Mouse (Mus musculus): Measurements from ENCODE around the gene Cacna2d2. TPM values are rescaled to one million over a fixed set of nuclear protein-coding genes. Genes with fewer than 3 reads are reported as not detected.
A peak's percentile ranks its signal among the peaks of the same experiment; 100 is the strongest.

Gene Cacna2d2
- polyA plus RNA-seq, 1 experiment from 2014 or later = 10.2 TPM

DNA sequence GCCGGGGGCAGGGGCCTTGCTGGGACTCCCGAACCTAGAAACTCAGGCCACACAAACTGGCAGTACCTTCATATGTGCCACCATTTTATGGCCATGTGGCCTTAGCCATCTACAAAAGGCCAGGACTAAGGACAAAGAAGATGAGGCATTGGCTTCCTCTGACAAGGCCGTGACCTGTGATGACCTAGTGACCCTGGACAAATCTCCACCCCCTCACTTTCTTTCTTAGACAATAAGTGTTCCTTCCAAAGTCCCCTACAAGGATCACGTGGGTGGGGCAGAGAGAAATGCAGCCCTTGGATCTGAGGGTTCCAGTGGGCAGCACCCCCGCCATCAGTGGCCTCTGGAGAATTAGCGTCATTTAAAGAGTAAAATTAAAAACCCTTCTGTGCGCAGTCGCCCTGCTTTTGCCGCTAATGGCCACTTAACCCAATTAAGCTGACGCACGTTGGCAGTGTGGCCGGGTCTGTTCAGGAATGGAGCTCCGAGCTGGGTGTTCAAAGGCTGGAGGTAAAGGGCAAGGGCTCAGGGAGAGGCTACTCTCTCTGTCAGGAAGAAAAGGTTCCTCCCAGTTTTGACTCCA, 69.9 kb downstream of the Cacna2d2 start:
- no peak for ATAC-seq (replicated peaks)

DNA sequence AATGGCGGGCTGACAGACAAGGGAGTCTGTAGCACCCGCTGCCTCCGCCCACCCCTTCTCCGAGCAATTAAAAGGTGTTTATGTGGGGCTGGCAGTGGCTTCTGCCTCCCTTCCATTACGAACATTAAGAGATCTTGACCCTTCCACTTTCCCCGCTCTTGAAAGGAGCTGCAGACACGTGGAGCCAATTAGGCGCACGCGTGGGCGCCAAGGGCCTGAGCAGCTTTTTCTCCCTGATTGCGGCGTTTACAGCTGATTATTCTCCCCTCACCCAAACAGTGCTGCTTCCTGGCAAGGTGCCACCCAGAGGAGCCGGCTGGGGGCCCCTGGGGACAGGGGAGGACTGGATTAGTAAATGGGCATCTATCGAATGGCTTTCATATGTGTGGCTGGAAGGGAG, 71.0 kb downstream of the Cacna2d2 start:
- H3K4me1 ChIP-seq = peaks cover 28% of the 10 kb centered on the region
- no peak overlapping the region for H3K4me3 ChIP-seq
- H3K4me2 ChIP-seq = no peak overlapping the region
- H3K36me3 ChIP-seq (replicated peaks) = no peaks in the 10 kb centered on the region
- H3K27ac ChIP-seq = 0 out of 2 replicates have a peak overlapping the region, but pooled peaks have one; percentile 12
- no peaks in the 10 kb centered on the region for H3K27me3 ChIP-seq (replicated peaks)
- H3K9me3 ChIP-seq = no peaks in the 10 kb centered on the region
- no peak; the same call in 1 of the 2 replicates for ATAC-seq (replicated peaks)
- H3K9ac ChIP-seq = no peak overlapping the region
- WGBS = 51% methylated on average over 15 of the region's 15 CpGs

More for the DNA sequence above, 69.9 kb downstream of the Cacna2d2 start:
- Histone ChIP-seq H3K9ac (no peak overlapping the region), H3K36me3 (replicated peaks) (no peaks in the 10 kb centered on the region), H3K27me3 (replicated peaks) (no peaks in the 10 kb centered on the region), H3K4me1 (peaks cover 39% of the 10 kb centered on the region), H3K4me3 (no peak overlapping the region), H3K9me3 (no peaks in the 10 kb centered on the region), H3K4me2 (no peak overlapping the region), H3K27ac (no peak overlapping the region)
- WGBS = 38% methylated on average over 13 of the region's 13 CpGs

GRCm38 (mm10) chr9:107474016-107474415, 74.6 kb downstream of the Cacna2d2 start:
- Histone ChIP-seq H3K27me3 (replicated peaks) (no peaks in the 10 kb centered on the region), H3K9ac (no peak overlapping the region), H3K4me2 (no peak overlapping the region), H3K4me3 (no peak overlapping the region), H3K4me1 (peaks cover 25% of the 10 kb centered on the region), H3K9me3 (no peaks in the 10 kb centered on the region), H3K36me3 (replicated peaks) (no peaks in the 10 kb centered on the region), H3K27ac (no peak overlapping the region)
- WGBS = 84% methylated on average over 1 of the region's 1 CpGs
- ATAC-seq (replicated peaks) = no peak

- Histone ChIP-seq H3K4me3 (no peak overlapping the region), H3K4me1 (peaks cover 33% of the 10 kb centered on the region), H3K4me2 (peak overlapping the region; percentile 17), H3K9me3 (no peaks in the 10 kb centered on the region), H3K27ac (peak overlapping the region; percentile 75), H3K9ac (no peak overlapping the region), H3K27me3 (replicated peaks) (no peaks in the 10 kb centered on the region), H3K36me3 (replicated peaks) (no peaks in the 10 kb centered on the region)
- peak; percentile 31 for ATAC-seq (replicated peaks)
- 38% methylated on average over 5 of the region's 5 CpGs for WGBS
Observed at GRCm38 (mm10) chr9:107478979-107479378, 79.6 kb downstream of the Cacna2d2 start.

DNA sequence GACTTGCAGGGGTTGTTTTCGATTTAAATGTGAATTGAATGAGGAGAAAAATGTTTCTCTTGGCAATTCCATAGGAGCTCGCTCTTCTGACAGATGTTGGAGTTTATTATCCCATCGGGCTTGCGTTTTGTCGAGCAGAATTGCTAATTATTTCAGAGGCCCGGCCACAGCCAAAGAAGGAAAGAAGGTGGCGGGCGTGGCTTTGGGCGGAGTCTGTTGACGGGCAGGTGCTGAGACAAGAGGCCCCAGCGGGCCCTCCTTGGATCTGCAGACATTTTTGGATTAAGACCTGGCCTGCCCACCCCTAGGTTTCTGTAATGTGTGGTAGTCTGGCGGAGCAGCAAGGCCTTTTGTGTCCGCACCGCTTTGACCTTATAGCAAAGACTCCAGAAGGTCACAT, 80.2 kb downstream of the Cacna2d2 start:
- peak overlapping the region; percentile 25; the same call in 1 of the 2 replicates for H3K9ac ChIP-seq
- no peak for ATAC-seq (replicated peaks)
- no peak overlapping the region for H3K4me3 ChIP-seq
- peaks cover 38% of the 10 kb centered on the region for H3K4me1 ChIP-seq
- H3K9me3 ChIP-seq = no peaks in the 10 kb centered on the region
- no peaks in the 10 kb centered on the region for H3K27me3 ChIP-seq (replicated peaks)
- H3K4me2 ChIP-seq = peak overlapping the region; percentile 17
- peak overlapping the region; percentile 75 for H3K27ac ChIP-seq
- H3K36me3 ChIP-seq (replicated peaks) = no peaks in the 10 kb centered on the region
- WGBS = 12% methylated on average over 14 of the region's 14 CpGs

DNA sequence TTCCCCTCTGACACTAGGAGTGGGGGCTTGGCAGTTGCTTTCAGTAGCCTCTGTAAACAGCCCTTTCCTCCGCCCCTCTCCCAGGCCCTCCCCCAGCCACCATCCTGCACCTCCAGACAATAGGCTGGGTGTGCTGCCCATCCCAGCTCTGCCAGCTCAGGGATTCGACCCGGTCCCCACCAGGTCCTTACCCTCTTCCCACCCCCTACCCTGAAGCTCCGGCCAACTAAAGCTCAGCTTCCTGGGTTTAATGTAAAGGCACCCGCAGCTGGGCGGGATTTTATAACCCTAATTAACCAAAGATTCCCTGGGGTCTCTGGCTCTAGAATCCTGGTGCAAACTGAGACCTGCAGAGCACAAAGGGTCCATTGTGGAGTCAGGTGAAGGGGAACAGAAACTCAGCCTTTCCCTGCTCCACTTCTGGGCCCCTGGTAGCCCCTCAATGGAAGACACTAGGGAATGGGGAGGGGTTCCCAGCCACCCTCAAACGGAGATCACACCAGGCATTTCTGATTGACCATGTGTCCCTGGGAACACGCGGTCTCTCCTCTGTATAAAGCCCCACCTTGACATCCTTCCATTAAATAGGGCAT, 81.2 kb downstream of the Cacna2d2 start:
- Histone ChIP-seq H3K27me3 (replicated peaks) (no peaks in the 10 kb centered on the region), H3K4me2 (no peak overlapping the region), H3K4me1 (peaks cover 44% of the 10 kb centered on the region), H3K4me3 (no peak overlapping the region), H3K36me3 (replicated peaks) (no peaks in the 10 kb centered on the region), H3K9me3 (no peaks in the 10 kb centered on the region), H3K9ac (no peak overlapping the region), H3K27ac (peak overlapping the region; percentile 75)
- ATAC-seq (replicated peaks) = no peak
- WGBS = 10% methylated on average over 9 of the region's 9 CpGs

GRCm38 (mm10) chr9:107481340-107481739, 81.9 kb downstream of the Cacna2d2 start:
- H3K9ac ChIP-seq = no peak overlapping the region
- H3K4me3 ChIP-seq = no peak overlapping the region
- no peak for ATAC-seq (replicated peaks)
- no peaks in the 10 kb centered on the region for H3K27me3 ChIP-seq (replicated peaks)
- H3K4me1 ChIP-seq = peaks cover 52% of the 10 kb centered on the region
- H3K27ac ChIP-seq = peak overlapping the region; percentile 43
- no peaks in the 10 kb centered on the region for H3K9me3 ChIP-seq
- 17% methylated on average over 16 of the region's 16 CpGs for WGBS
- no peaks in the 10 kb centered on the region for H3K36me3 ChIP-seq (replicated peaks)
- no peak overlapping the region for H3K4me2 ChIP-seq

GRCm38 (mm10) chr9:107482004-107482403, 82.6 kb downstream of the Cacna2d2 start:
- Histone ChIP-seq H3K9me3 (no peaks in the 10 kb centered on the region), H3K27ac (0 out of 2 replicates have a peak overlapping the region, but pooled peaks have one; percentile 43)

DNA sequence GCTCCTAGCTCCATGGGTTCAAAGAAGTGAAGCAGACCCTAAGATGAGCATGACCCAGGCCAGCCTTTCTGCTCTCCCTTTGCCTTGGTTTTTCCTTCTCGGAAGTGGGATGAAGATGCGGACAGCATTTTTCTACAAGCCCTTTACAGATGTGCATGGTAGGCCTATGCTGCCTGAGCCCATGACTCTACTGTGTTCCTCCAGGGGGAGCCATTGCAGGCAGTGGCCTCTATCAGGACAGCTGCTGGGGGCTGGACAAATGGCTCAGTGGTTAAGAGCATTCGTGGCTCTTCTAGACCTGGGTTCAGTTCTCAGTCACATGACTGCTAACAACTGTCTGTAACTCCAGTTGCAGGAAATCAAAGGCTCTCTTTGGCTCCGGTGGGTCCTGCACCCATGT, 83.4 kb downstream of the Cacna2d2 start:
- no peaks in the 10 kb centered on the region for H3K9me3 ChIP-seq
- H3K9ac ChIP-seq = no peak overlapping the region
- no peak overlapping the region for H3K27ac ChIP-seq
- no peak overlapping the region for H3K4me3 ChIP-seq
- H3K27me3 ChIP-seq (replicated peaks) = no peaks in the 10 kb centered on the region
- H3K4me1 ChIP-seq = peaks cover 52% of the 10 kb centered on the region
- no peak for ATAC-seq (replicated peaks)
- H3K4me2 ChIP-seq = no peak overlapping the region
- no peaks in the 10 kb centered on the region for H3K36me3 ChIP-seq (replicated peaks)
- WGBS = 88% methylated on average over 4 of the region's 4 CpGs

More at GRCm38 (mm10) chr9:107482004-107482403, 82.6 kb downstream of the Cacna2d2 start:
- H3K27me3 ChIP-seq (replicated peaks) = no peaks in the 10 kb centered on the region
- 90% methylated on average over 9 of the region's 9 CpGs for WGBS
- no peaks in the 10 kb centered on the region for H3K36me3 ChIP-seq (replicated peaks)
- no peak for ATAC-seq (replicated peaks)
- no peak overlapping the region for H3K4me2 ChIP-seq
- H3K9ac ChIP-seq = no peak overlapping the region
- H3K4me3 ChIP-seq = no peak overlapping the region
- H3K4me1 ChIP-seq = peaks cover 52% of the 10 kb centered on the region

- Histone ChIP-seq H3K4me1 (peaks cover 50% of the 10 kb centered on the region), H3K27me3 (replicated peaks) (no peaks in the 10 kb centered on the region), H3K4me3 (no peak overlapping the region), H3K4me2 (no peak overlapping the region), H3K27ac (peak overlapping the region; percentile 70; the same call in 1 of the 2 replicates), H3K36me3 (replicated peaks) (no peaks in the 10 kb centered on the region), H3K9ac (no peak overlapping the region), H3K9me3 (no peaks in the 10 kb centered on the region)
- 92% methylated on average over 5 of the region's 5 CpGs for WGBS
- ATAC-seq (replicated peaks) = no peak
Observed at GRCm38 (mm10) chr9:107483714-107484113, 84.3 kb downstream of the Cacna2d2 start.

DNA sequence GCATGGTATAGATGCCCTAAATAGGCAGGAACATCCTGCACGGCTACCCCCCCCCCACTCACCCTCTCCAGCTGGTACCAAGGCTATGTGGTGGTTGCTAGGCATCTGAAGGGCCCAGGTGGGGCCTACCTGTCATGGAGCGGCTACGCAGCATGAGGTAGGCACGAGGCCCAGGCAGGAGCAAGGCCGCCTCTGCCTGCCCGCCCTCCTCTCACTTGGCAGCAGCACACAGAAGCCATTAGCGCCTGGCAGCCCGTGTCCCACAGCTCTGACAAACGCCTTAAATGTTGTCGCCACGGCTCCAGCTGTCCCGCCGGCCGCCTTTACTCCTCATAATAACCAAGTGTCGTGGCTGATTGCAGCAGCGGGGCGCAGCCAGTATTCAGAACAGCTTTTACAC, 84.9 kb downstream of the Cacna2d2 start:
- Histone ChIP-seq H3K9me3 (no peaks in the 10 kb centered on the region), H3K9ac (no peak overlapping the region), H3K27ac (peak overlapping the region; percentile 70), H3K4me3 (no peak overlapping the region), H3K27me3 (replicated peaks) (no peaks in the 10 kb centered on the region), H3K4me1 (peaks cover 44% of the 10 kb centered on the region), H3K36me3 (replicated peaks) (no peaks in the 10 kb centered on the region), H3K4me2 (no peak overlapping the region)
- peak; percentile 57 for ATAC-seq (replicated peaks)
- 39% methylated on average over 17 of the region's 17 CpGs for WGBS

DNA sequence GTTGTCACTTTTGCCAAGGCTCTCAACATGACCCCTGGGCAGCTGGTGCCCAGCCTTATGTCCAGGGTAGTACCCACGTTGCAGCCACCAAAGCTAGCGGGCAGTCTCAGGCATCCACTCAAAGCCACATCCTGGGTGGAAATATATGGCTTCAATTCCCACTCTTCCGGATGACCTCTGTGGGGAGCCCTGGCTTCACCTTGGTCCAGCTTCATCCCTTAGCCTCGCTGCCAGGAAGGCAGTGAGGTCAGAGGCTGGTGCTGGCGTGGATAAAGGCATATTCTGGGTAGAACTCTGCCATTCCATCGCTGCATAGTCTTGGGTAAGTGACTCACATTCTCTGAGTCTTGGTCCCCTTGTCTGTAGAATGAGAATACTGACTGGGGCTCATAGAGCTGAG, 85.4 kb downstream of the Cacna2d2 start:
- ATAC-seq (replicated peaks) = no peak
- H3K9me3 ChIP-seq = no peaks in the 10 kb centered on the region
- no peaks in the 10 kb centered on the region for H3K27me3 ChIP-seq (replicated peaks)
- H3K9ac ChIP-seq = no peak overlapping the region
- no peak overlapping the region for H3K4me3 ChIP-seq
- WGBS = 72% methylated on average over 6 of the region's 6 CpGs
- peak overlapping the region; percentile 70 for H3K27ac ChIP-seq
- H3K4me2 ChIP-seq = no peak overlapping the region
- H3K4me1 ChIP-seq = peaks cover 40% of the 10 kb centered on the region
- no peaks in the 10 kb centered on the region for H3K36me3 ChIP-seq (replicated peaks)

DNA sequence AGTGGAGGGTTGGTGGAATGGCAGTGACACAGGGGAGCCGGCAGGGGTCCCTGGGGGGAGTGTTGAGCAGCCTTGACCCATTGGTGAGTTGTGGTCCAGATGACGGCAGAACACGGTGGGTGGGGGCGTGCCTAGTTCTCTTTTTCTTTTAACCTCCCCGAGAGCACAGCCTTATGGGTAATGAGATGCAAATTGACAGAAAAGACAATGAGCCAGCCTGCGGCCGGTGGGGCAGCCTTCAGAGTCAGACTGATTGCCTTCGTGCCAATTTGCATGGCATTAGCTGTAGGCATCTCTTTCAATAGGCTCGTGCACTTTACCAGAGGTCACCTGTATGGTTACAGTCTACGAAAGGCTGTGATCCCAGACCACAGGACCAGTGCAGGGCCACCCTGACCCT, 86.7 kb downstream of the Cacna2d2 start:
- peaks cover 26% of the 10 kb centered on the region for H3K4me1 ChIP-seq
- H3K4me2 ChIP-seq = no peak overlapping the region
- no peak overlapping the region for H3K9ac ChIP-seq

More for the DNA sequence above, 86.7 kb downstream of the Cacna2d2 start:
- Histone ChIP-seq H3K4me3 (no peak overlapping the region), H3K27me3 (replicated peaks) (no peaks in the 10 kb centered on the region), H3K36me3 (replicated peaks) (no peaks in the 10 kb centered on the region), H3K9me3 (no peaks in the 10 kb centered on the region), H3K27ac (peak overlapping the region; percentile 27; the same call in 1 of the 2 replicates)
- no peak for ATAC-seq (replicated peaks)
- 23% methylated on average over 10 of the region's 10 CpGs for WGBS
